Mouse (Mus musculus) heart, adult 2 months (tissue): Measurements from ENCODE around the gene D430042O09Rik.

Experiments
- CTCF ChIP-seq: fragments of 200-600 bp; IDR thresholded peaks from 2 replicates; pipeline ENCODE4 v1.8.1; 2022; ENCODE audit warnings: antibody characterized with exemption, mild to moderate bottlenecking, moderate library complexity
- EP300 ChIP-seq: fragments of 200-500 bp; IDR thresholded peaks from 2 replicates; pipeline ENCODE4 v1.6.1; 2011; ENCODE audit warnings: low read depth, low read length, control low read depth; ENCODE audit not compliant: insufficient read depth
- POLR2A ChIP-seq: fragments of 200-500 bp; IDR thresholded peaks from 2 replicates; pipeline ENCODE4 v1.6.1; 2011; ENCODE audit warnings: mild to moderate bottlenecking, low read depth, low read length, control low read depth; ENCODE audit not compliant: insufficient read depth

DNA sequence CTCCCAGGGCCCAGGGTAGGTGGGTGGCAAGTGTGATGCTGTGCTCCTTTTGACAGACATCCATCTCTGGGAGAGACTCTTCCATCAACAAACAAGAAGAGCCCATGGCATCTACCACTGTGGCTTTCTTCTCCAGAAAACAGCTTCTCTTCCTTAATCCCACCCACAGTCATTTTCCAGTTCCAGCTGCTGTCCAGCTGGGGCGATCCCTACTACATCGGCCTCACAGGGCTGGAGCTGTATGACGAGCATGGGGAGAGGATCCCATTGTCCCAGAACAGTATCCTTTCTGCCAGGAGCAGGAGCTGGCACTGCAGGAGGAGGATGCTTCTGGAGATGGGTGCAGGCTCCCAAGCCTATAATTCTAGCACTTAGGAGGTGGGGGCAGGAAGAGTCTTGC, 160.9 kb downstream of the D430042O09Rik start:
- TF ChIP-seq POLR2A (no peak), CTCF (no peak), EP300 (no peak)
